Mouse (Mus musculus): ENCODE measurements at regions not wholly inside any gene's neighbourhood (a gene's known extent, or its start where the extent isn't known, plus 50 kb on each side); places are given as distances from the start of the nearest gene placed in this dataset.

DNA sequence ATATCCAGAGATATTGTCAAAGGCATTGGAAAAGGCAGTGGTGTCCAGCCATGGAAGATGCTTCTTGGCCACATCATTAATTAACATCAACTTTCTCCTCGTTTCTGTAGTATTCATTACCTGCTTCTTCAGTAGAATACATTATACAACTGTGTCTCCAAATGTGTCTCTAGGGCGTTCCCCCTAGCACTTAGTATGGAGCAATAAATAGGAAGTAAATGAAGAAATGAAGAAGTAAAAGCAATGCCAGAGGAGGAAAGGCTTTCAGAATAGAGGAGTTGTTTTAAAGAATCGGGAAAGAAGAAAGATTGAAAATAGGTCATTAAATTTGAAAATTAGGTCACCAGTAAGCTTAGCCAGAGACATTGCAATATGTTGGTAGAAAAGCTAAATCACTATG, 112.6 kb downstream of the Dhx15 start (continued):
- no peak for TF ChIP-seq UBTF (IDR thresholded peaks at IDR 0.05; ENCODE audit: low read depth, low read length)

DNA sequence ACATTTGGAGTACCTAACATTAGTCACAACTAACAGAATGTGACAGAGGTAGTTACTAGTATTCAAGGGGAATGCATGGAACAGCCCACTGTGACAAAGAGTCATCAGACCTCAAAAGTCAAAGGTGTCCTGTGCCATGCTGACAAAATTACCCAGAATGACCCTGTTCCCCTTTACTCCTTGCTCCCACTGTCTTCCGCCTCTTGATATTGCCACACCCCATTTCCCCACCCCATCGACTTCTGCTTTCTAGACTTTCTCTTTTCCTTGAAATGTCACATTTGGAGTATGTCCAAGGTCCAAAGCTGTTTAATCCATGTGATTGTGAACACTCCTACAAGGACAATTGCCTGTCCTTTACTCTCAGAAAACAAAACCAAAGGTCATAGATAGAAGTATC, 115.2 kb downstream of the Dhx15 start:
- Histone ChIP-seq H3K27ac (ENCODE audit: insufficient read depth, low read depth) (no peak overlapping the region), H3K4me1 (ENCODE audit: control insufficient read depth in 1 of 2, insufficient read depth in 2 of 2) (no peaks in the 10 kb centered on the region), H3K4me3 (replicated peaks in 1 of 3; ENCODE audit: low read depth in 2 of 3, low read length in 2 of 3, poor library complexity in 1 of 3) (no peak overlapping the region), H3K9ac (ENCODE audit: insufficient read depth, low read depth) (no peak overlapping the region), H3K27me3 (replicated peaks) (no peaks in the 10 kb centered on the region), H3K9me3 (replicated peaks; ENCODE audit: low read length) (peaks cover 2% of the 10 kb centered on the region), H3K4me2 (ENCODE audit: insufficient read depth, low read depth, poor library complexity, severe bottlenecking) (no peak overlapping the region), H3K79me2 (replicated peaks; ENCODE audit: control insufficient read depth, extremely low read depth, insufficient read depth, poor library complexity, severe bottlenecking) (no peaks in the 10 kb centered on the region), H3K36me3 (replicated peaks in 1 of 2; ENCODE audit: control insufficient read depth in 1 of 2, insufficient read depth in 1 of 2, low read length in 1 of 2) (no peaks in the 10 kb centered on the region)
- no peak for DNase-seq (ENCODE audit: extremely low read depth)
- dilution Hi-C loops (cut with MboI; ENCODE audit: extremely low pct_ligation_motif_present, extremely low pct_unique_long_range_greater_than_20kb, low sequenced_read_pairs), result no loop called here
- TF ChIP-seq POLR2AphosphoS2 (IDR thresholded peaks at IDR 0.05; ENCODE audit: low read depth, low read length) (no peak), TBP (conservative IDR thresholded peaks at IDR 0.05; ENCODE audit: low read depth, low read length) (no peak), BHLHE40 (IDR thresholded peaks at IDR 0.05; ENCODE audit: low read depth, low read length) (no peak), ZMIZ1 (IDR thresholded peaks at IDR 0.05; ENCODE audit: low read depth, low read length) (no peak), POLR2A (IDR thresholded peaks at IDR 0.05; ENCODE audit: low read depth, low read length) (no peak), USF1 (IDR thresholded peaks at IDR 0.05; ENCODE audit: low read depth, low read length) (no peak), MXI1 (IDR thresholded peaks at IDR 0.05; ENCODE audit: low read depth, low read length) (no peak), CTCF (conservative IDR thresholded peaks at IDR 0.05 in 1 of 2, IDR thresholded peaks at IDR 0.05 in 1 of 2; ENCODE audit: low read depth in 2 of 2, low read length in 2 of 2) (no peak), RCOR1 (conservative IDR thresholded peaks at IDR 0.05; ENCODE audit: low read depth, low read length) (no peak), CHD1 (IDR thresholded peaks at IDR 0.05; ENCODE audit: low read depth, low read length) (no peak), KAT2A (IDR thresholded peaks at IDR 0.05; ENCODE audit: insufficient replicate concordance, low read length) (no peak), E2F4 (IDR thresholded peaks at IDR 0.05; ENCODE audit: insufficient replicate concordance, low read depth, low read length) (no peak)
- in situ Hi-C loops (cut with MboI; ENCODE audit: low pct_ligation_motif_present, low pct_unique_long_range_greater_than_20kb, low sequenced_read_pairs), result no loop called here

DNA sequence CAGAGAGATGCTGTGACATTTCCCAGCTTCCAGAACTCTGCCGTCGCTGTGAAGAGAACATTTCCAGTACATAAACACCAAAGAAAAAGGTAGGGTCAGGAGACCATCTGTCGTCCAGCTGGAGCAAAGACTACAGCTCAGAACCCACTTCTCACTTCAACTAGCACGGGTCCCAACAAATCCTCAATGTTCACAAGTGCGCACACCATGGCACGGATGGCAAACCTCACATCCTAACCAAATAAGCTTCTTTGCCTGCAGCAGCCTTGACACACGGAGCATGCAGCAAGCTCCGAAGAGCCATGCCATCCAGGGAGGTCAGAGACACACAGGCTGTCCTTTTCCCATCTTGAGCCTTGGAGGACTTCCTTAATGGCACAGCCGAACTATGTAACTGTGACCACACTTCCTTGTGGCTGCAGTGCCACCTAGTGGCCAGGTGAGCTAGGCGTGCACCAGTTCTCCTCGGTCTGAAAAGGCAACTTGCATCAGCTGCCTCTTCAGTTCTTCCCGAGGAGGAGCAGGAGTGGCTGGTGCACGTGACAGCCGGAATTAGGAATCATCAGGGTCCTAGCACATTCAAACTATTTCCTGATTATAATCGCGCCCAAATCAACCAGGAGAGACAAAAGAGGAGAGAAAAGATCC, 125.4 kb downstream of the Dhx15 start:
- peaks cover 4 to 6% of the 10 kb centered on the region in 2 experiments; a peak in 3 of 4 replicates for H3K4me1 ChIP-seq (ENCODE audit: control insufficient read depth in 1 of 2, insufficient read depth in 2 of 2)
- DNase-seq (ENCODE audit: extremely low read depth), result peak; percentile 83
- dilution Hi-C loops (cut with MboI; ENCODE audit: extremely low pct_ligation_motif_present, extremely low pct_unique_long_range_greater_than_20kb, low sequenced_read_pairs), result no loop called here

More for the DNA sequence above, 125.4 kb downstream of the Dhx15 start:
- Histone ChIP-seq H3K27me3 (replicated peaks) (no peaks in the 10 kb centered on the region), H3K9ac (ENCODE audit: insufficient read depth, low read depth) (no peak overlapping the region), H3K4me2 (ENCODE audit: insufficient read depth, low read depth, poor library complexity, severe bottlenecking) (peak overlapping the region; percentile 67; the same call in 1 of the 2 replicates), H3K27ac (ENCODE audit: insufficient read depth, low read depth) (no peak overlapping the region), H3K9me3 (replicated peaks; ENCODE audit: low read length) (no peaks in the 10 kb centered on the region), H3K36me3 (replicated peaks in 1 of 2; ENCODE audit: control insufficient read depth in 1 of 2, insufficient read depth in 1 of 2, low read length in 1 of 2) (no peaks in the 10 kb centered on the region), H3K4me3 (replicated peaks in 1 of 3; ENCODE audit: low read depth in 2 of 3, low read length in 2 of 3, poor library complexity in 1 of 3) (no peak overlapping the region), H3K79me2 (replicated peaks; ENCODE audit: control insufficient read depth, extremely low read depth, insufficient read depth, poor library complexity, severe bottlenecking) (no peaks in the 10 kb centered on the region)
- TF ChIP-seq GABPA (IDR thresholded peaks at IDR 0.05; ENCODE audit: insufficient replicate concordance, low read depth, low read length) (no peak), ZC3H11A (IDR thresholded peaks at IDR 0.05; ENCODE audit: low read depth, low read length) (peak; percentile 6; the same call in 1 of the 2 replicates), ZMIZ1 (IDR thresholded peaks at IDR 0.05; ENCODE audit: low read depth, low read length) (no peak), USF1 (IDR thresholded peaks at IDR 0.05; ENCODE audit: low read depth, low read length) (no peak), BHLHE40 (IDR thresholded peaks at IDR 0.05; ENCODE audit: low read depth, low read length) (peak; percentile 76), ELF1 (IDR thresholded peaks at IDR 0.05; ENCODE audit: low read depth, low read length) (peak; percentile 45; the same call in 1 of the 2 replicates), MAZ (IDR thresholded peaks at IDR 0.05; ENCODE audit: low read depth, low read length) (no peak), RAD21 (IDR thresholded peaks at IDR 0.05; ENCODE audit: low read depth, low read length) (peak; percentile 92), CTCF (conservative IDR thresholded peaks at IDR 0.05 in 1 of 2, IDR thresholded peaks at IDR 0.05 in 1 of 2; ENCODE audit: low read depth in 2 of 2, low read length in 2 of 2) (peak; percentile 73 to 91), SMC3 (IDR thresholded peaks at IDR 0.05; ENCODE audit: low read depth, low read length) (peak; percentile 81)
- in situ Hi-C loops (cut with MboI; ENCODE audit: low pct_ligation_motif_present, low pct_unique_long_range_greater_than_20kb, low sequenced_read_pairs), result no loop called here
